Mouse (Mus musculus) limb, embryonic 15.5 days (tissue): ENCODE data around the gene Psmc5. TPM values are rescaled to one million over a fixed set of nuclear protein-coding genes. Genes with fewer than 3 reads are reported as not detected.
"Not testable (repeated sequence)": the region's sequence is repeated elsewhere in the genome, so short reads cannot be mapped to it uniquely, and the experiment has no call there.

Source experiments
- ATAC-seq: fragments of 200-750 bp; cut with Nextera tagmentation; 2 replicates; pipeline ENCODE4 v1.8.0; 2017; ENCODE audit warnings: low read depth, moderate TSS enrichment; ENCODE audit not compliant: insufficient number of reproducible peaks, low FRiP score, low TSS enrichment
- H3K27ac ChIP-seq: fragments of 300-500 bp; sonication (generic); 2 replicates; pipeline ENCODE4 v1.5.1; 2015; ENCODE audit warnings: moderate library complexity, mild to moderate bottlenecking, inconsistent platforms
- H3K27me3 ChIP-seq: fragments of 300-500 bp; sonication (generic); 2 replicates; pipeline ENCODE4 v1.6.1; 2015; ENCODE audit warnings: inconsistent platforms
- H3K36me3 ChIP-seq: fragments of 300-500 bp; sonication (generic); 2 replicates; pipeline ENCODE4 v1.6.1; 2015; ENCODE audit warnings: inconsistent platforms
- H3K4me1 ChIP-seq: fragments of 300-500 bp; sonication (generic); 2 replicates; pipeline ENCODE4 v1.6.1; 2015; ENCODE audit warnings: inconsistent platforms
- H3K4me2 ChIP-seq: fragments of 300-500 bp; sonication (generic); 2 replicates; pipeline ENCODE4 v1.6.1; 2015; ENCODE audit warnings: mild to moderate bottlenecking, inconsistent platforms
- H3K4me3 ChIP-seq: fragments of 300-500 bp; sonication (generic); 2 replicates; pipeline ENCODE4 v1.5.1; 2015; ENCODE audit warnings: mild to moderate bottlenecking, inconsistent platforms
- H3K9ac ChIP-seq: fragments of 300-500 bp; sonication (generic); 2 replicates; pipeline ENCODE4 v1.6.1; 2015; ENCODE audit warnings: inconsistent platforms
- H3K9me3 ChIP-seq: fragments of 300-500 bp; sonication (generic); 2 replicates; pipeline ENCODE4 v1.6.1; 2016; ENCODE audit warnings: inconsistent platforms
- WGBS: fragments of 180-500 bp; shearing (Covaris S2); methylation state at CpG from one replicate; pipeline ENCODE4 v1.1.7; 2015; 5-methylcytosine and 5-hydroxymethylcytosine counted together
- polyA plus RNA-seq: library from polyadenylated mRNA; unstranded; fragments of >200 nt; fragmentation: Nextera tagmentation; extraction: Ambion mirVana; gene quantifications from 2 replicates; pipeline ENCODE4 v1.2.1, GENCODE M21; 2015

Gene Psmc5
- 276 and 309 TPM in 2 replicates for polyA plus RNA-seq

- Histone ChIP-seq H3K27me3 (no peaks in the 10 kb centered on the region), H3K4me1 (peaks cover 19% of the 10 kb centered on the region), H3K36me3 (peaks cover 56% of the 10 kb centered on the region), H3K4me2 (peak within 1 kb of the TSS; percentile 77), H3K27ac (peak within 1 kb of the TSS; percentile 83), H3K9me3 (no peaks in the 10 kb centered on the region), H3K4me3 (peak within 1 kb of the TSS; percentile 84), H3K9ac (peak within 1 kb of the TSS; percentile 76)
- WGBS: under 1% methylated on average over 42 of the region's 42 CpGs
- ATAC-seq: peak; percentile 94
Measured at GRCm38 (mm10) chr11:106255685-106256451, at the start of gene Psmc5, which contains the start of gene Ftsj3. Gene Psmc5 (plus strand): TSS chr11:106256154. Gene Ftsj3 (minus strand): TSS chr11:106256079.

- 83% methylated on average over 8 of the region's 8 CpGs for WGBS
- Histone ChIP-seq H3K4me3 (no peak overlapping the region), H3K9ac (no peak overlapping the region), H3K27ac (no peak overlapping the region), H3K4me1 (peaks cover 13% of the 10 kb centered on the region), H3K4me2 (no peak overlapping the region), H3K36me3 (peaks cover 52% of the 10 kb centered on the region), H3K27me3 (no peaks in the 10 kb centered on the region), H3K9me3 (no peaks in the 10 kb centered on the region)
- no peak for ATAC-seq
Measured at GRCm38 (mm10) chr11:106212771-106213170, 43.2 kb upstream of the Psmc5 start.

GRCm38 (mm10) chr11:106214856-106215255 is 41.1 kb upstream of the Psmc5 start:
- H3K27ac ChIP-seq: no peak overlapping the region
- H3K9ac ChIP-seq: no peak overlapping the region
- no peaks in the 10 kb centered on the region for H3K9me3 ChIP-seq
- ATAC-seq: no peak
- H3K27me3 ChIP-seq: no peaks in the 10 kb centered on the region
- peak overlapping the region; percentile 53 for H3K4me2 ChIP-seq
- peaks cover 33% of the 10 kb centered on the region for H3K36me3 ChIP-seq
- 89% methylated on average over 5 of the region's 5 CpGs for WGBS
- peak overlapping the region; percentile 99 for H3K4me3 ChIP-seq
- H3K4me1 ChIP-seq: peaks cover 23% of the 10 kb centered on the region

GRCm38 (mm10) chr11:106215450-106215859 is 40.5 kb upstream of the Psmc5 start:
- ATAC-seq: no peak
- Histone ChIP-seq H3K27me3 (no peaks in the 10 kb centered on the region), H3K9ac (peak overlapping the region; percentile 76), H3K9me3 (no peaks in the 10 kb centered on the region), H3K4me2 (peak overlapping the region; percentile 53), H3K4me3 (peak overlapping the region; percentile 99), H3K36me3 (peaks cover 27% of the 10 kb centered on the region), H3K27ac (peak overlapping the region; percentile 99), H3K4me1 (peaks cover 23% of the 10 kb centered on the region)
- 25% methylated on average over 7 of the region's 7 CpGs for WGBS

GRCm38 (mm10) chr11:106215927-106216729 is 39.8 kb upstream of the Psmc5 start, which contains the start of gene Ccdc47:
Gene Ccdc47 (minus strand): TSS chr11:106216344.
- WGBS: under 1% methylated on average over 46 of the region's 46 CpGs
- H3K27me3 ChIP-seq: no peaks in the 10 kb centered on the region
- peak within 1 kb of the TSS; percentile 99 for H3K4me3 ChIP-seq
- H3K36me3 ChIP-seq: peaks cover 23% of the 10 kb centered on the region
- ATAC-seq: peak; percentile 98
- peaks cover 23% of the 10 kb centered on the region for H3K4me1 ChIP-seq
- H3K9me3 ChIP-seq: no peaks in the 10 kb centered on the region
- H3K27ac ChIP-seq: peak within 1 kb of the TSS; percentile 99
- H3K4me2 ChIP-seq: peak within 1 kb of the TSS; percentile 53
- H3K9ac ChIP-seq: peak within 1 kb of the TSS; percentile 98

- peak within 1 kb of the TSS; percentile 99 for H3K4me3 ChIP-seq
- peak; percentile 97 for ATAC-seq
- peaks cover 23% of the 10 kb centered on the region for H3K4me1 ChIP-seq
- H3K9me3 ChIP-seq: no peaks in the 10 kb centered on the region
- H3K4me2 ChIP-seq: peak within 1 kb of the TSS; percentile 53
- under 1% methylated on average over 70 of the region's 70 CpGs for WGBS
- peak within 1 kb of the TSS; percentile 98 for H3K9ac ChIP-seq
- H3K27me3 ChIP-seq: no peaks in the 10 kb centered on the region
- peaks cover 15% of the 10 kb centered on the region for H3K36me3 ChIP-seq
- H3K27ac ChIP-seq: peak within 1 kb of the TSS; percentile 99
Measured at GRCm38 (mm10) chr11:106216730-106217490, 39.0 kb upstream of the Psmc5 start, which contains the start of gene Ddx42. Gene Ddx42 (plus strand): TSS chr11:106216926.

- Histone ChIP-seq H3K9me3 (no peaks in the 10 kb centered on the region), H3K4me2 (no peak overlapping the region), H3K9ac (no peak overlapping the region), H3K36me3 (peaks cover 14% of the 10 kb centered on the region), H3K27me3 (no peaks in the 10 kb centered on the region), H3K4me3 (no peak overlapping the region), H3K4me1 (peaks cover 11% of the 10 kb centered on the region), H3K27ac (no peak overlapping the region)
- WGBS: 83% methylated on average over 3 of the region's 3 CpGs
- no peak for ATAC-seq
Measured at GRCm38 (mm10) chr11:106220603-106221002, 35.4 kb upstream of the Psmc5 start.

GRCm38 (mm10) chr11:106233978-106234377 is 22.0 kb upstream of the Psmc5 start:
- not testable (repeated sequence) for H3K4me2 ChIP-seq, H3K27ac ChIP-seq, ATAC-seq, H3K4me3 ChIP-seq, H3K9me3 ChIP-seq, H3K4me1 ChIP-seq, H3K27me3 ChIP-seq, H3K9ac ChIP-seq
- 67% methylated on average over 8 of the region's 8 CpGs for WGBS
- peaks cover 73% of the 10 kb centered on the region for H3K36me3 ChIP-seq

GRCm38 (mm10) chr11:106246834-106247233 is 9.1 kb upstream of the Psmc5 start:
- H3K9me3 ChIP-seq: no peaks in the 10 kb centered on the region
- ATAC-seq: no peak
- no peak overlapping the region for H3K4me3 ChIP-seq
- H3K36me3 ChIP-seq: peaks cover 96% of the 10 kb centered on the region
- H3K4me2 ChIP-seq: no peak overlapping the region
- no peaks in the 10 kb centered on the region for H3K4me1 ChIP-seq
- 100% methylated on average over 1 of the region's 1 CpGs for WGBS
- no peaks in the 10 kb centered on the region for H3K27me3 ChIP-seq
- no peak overlapping the region for H3K9ac ChIP-seq
- no peak overlapping the region for H3K27ac ChIP-seq

- H3K4me1 ChIP-seq: no peaks in the 10 kb centered on the region
- H3K27me3 ChIP-seq: no peaks in the 10 kb centered on the region
- ATAC-seq: no peak
- no peak overlapping the region for H3K4me3 ChIP-seq
- H3K4me2 ChIP-seq: no peak overlapping the region
- H3K9ac ChIP-seq: no peak overlapping the region
- peaks cover 94% of the 10 kb centered on the region for H3K36me3 ChIP-seq
- H3K27ac ChIP-seq: no peak overlapping the region
- no peaks in the 10 kb centered on the region for H3K9me3 ChIP-seq
- 88% methylated on average over 7 of the region's 7 CpGs for WGBS
Measured at GRCm38 (mm10) chr11:106249326-106249725, 6.6 kb upstream of the Psmc5 start.

- peaks cover 19% of the 10 kb centered on the region for H3K4me1 ChIP-seq
- 22% methylated on average over 2 of the region's 2 CpGs for WGBS
- no peaks in the 10 kb centered on the region for H3K9me3 ChIP-seq
- peak overlapping the region; percentile 77 for H3K4me2 ChIP-seq
- no peaks in the 10 kb centered on the region for H3K27me3 ChIP-seq
- H3K9ac ChIP-seq: peak overlapping the region; percentile 61; the same call in 1 of the 2 replicates
- peak overlapping the region; percentile 83; the same call in 1 of the 2 replicates for H3K27ac ChIP-seq
- H3K4me3 ChIP-seq: peak overlapping the region; percentile 84
- H3K36me3 ChIP-seq: peaks cover 63% of the 10 kb centered on the region
- ATAC-seq: no peak
Measured at GRCm38 (mm10) chr11:106254767-106255166, 1.2 kb upstream of the Psmc5 start.
